Mouse (Mus musculus) heart, postnatal 0 days (tissue): Measurements from ENCODE around the gene Ptprj. TPM values are rescaled to one million over a fixed set of nuclear protein-coding genes. Genes with fewer than 3 reads are reported as not detected.

Source experiments
- ATAC-seq: fragments of 200-750 bp; cut with Nextera tagmentation; 2 replicates; pipeline ENCODE4 v1.8.0; 2017; ENCODE audit warnings: low read depth, moderate number of reproducible peaks, moderate library complexity; ENCODE audit not compliant: insufficient read depth
- DNase-seq: peaks from one replicate; pipeline ENCODE4 v3.0.0-alpha.2; 2016; ENCODE audit warnings: low spot score
- H3K27ac ChIP-seq: fragments of 300-500 bp; sonication (generic); 2 replicates; pipeline ENCODE4 v1.5.1; 2014; ENCODE audit warnings: low read depth, mild to moderate bottlenecking
- H3K27me3 ChIP-seq: fragments of 300-500 bp; sonication (generic); 2 replicates; pipeline ENCODE4 v1.6.1; 2014; ENCODE audit warnings: low read length, mixed read lengths; ENCODE audit not compliant: control insufficient read depth, insufficient read depth
- H3K36me3 ChIP-seq: fragments of 300-500 bp; sonication (generic); replicated peaks from 2 replicates; pipeline ENCODE4 v1.6.1; 2014; ENCODE audit warnings: low read length, mixed read lengths; ENCODE audit not compliant: control insufficient read depth, insufficient read depth
- H3K4me1 ChIP-seq: fragments of 300-500 bp; sonication (generic); 2 replicates; pipeline ENCODE4 v1.6.1; 2014; ENCODE audit warnings: antibody characterized with exemption; ENCODE audit not compliant: control insufficient read depth, insufficient read depth
- H3K4me2 ChIP-seq: fragments of 300-500 bp; sonication (generic); 2 replicates; pipeline ENCODE4 v1.6.1; 2014; ENCODE audit warnings: low read depth, mild to moderate bottlenecking, low read length, moderate library complexity
- H3K4me3 ChIP-seq: fragments of 300-500 bp; sonication (generic); 2 replicates; pipeline ENCODE4 v1.5.1; 2014; ENCODE audit warnings: low read depth, low read length
- H3K9ac ChIP-seq: fragments of 300-500 bp; sonication (generic); replicated peaks from 2 replicates; pipeline ENCODE4 v1.6.1; 2014; ENCODE audit warnings: low read depth, low read length, mixed read lengths
- H3K9me3 ChIP-seq: fragments of 300-500 bp; sonication (generic); replicated peaks from 2 replicates; pipeline ENCODE4 v1.6.1; 2016; ENCODE audit warnings: low read length; ENCODE audit not compliant: control insufficient read depth
- CTCF ChIP-seq: IDR thresholded peaks from 2 replicates; pipeline ENCODE4 v1.5.1; 2016; ENCODE audit warnings: antibody characterized with exemption, control low read depth, low read depth
- EP300 ChIP-seq: IDR thresholded peaks from 2 replicates; pipeline ENCODE4 v1.6.1; 2016; ENCODE audit warnings: antibody characterized with exemption, low read depth
- WGBS: fragments of 180-500 bp; shearing (Covaris S2); extraction: QIAGEN DNeasy Blood & Tissue Kit; methylation state at CpG from one replicate; pipeline ENCODE4 v1.1.7; 2014; 5-methylcytosine and 5-hydroxymethylcytosine counted together
- polyA plus RNA-seq: library from polyadenylated mRNA; unstranded; fragments of >200 nt; fragmentation: Nextera tagmentation; extraction: Ambion mirVana; gene quantifications from 2 replicates; pipeline ENCODE4 v1.2.1, GENCODE M21; 2015
- total RNA-seq: library from RNA; depleted of rRNA; stranded (reverse); fragments of >200 nt; gene quantifications from 2 replicates; pipeline ENCODE4 v1.2.3, GENCODE M21; 2014; ENCODE audit warnings: low replicate concordance

Gene Ptprj
- total and polyA plus RNA-seq, 2 experiments from 2014 or later, result 0.56 to 6.8 TPM

GRCm38 (mm10) chr2:90547144-90547609, 33.3 kb downstream of the Ptprj start:
- Histone ChIP-seq H3K27me3 (no peaks in the 10 kb centered on the region), H3K27ac (no peak overlapping the region), H3K9ac (no peak overlapping the region), H3K4me3 (no peak overlapping the region), H3K4me1 (peaks cover 5% of the 10 kb centered on the region; the same call in 1 of the 2 replicates), H3K36me3 (no peaks in the 10 kb centered on the region), H3K4me2 (no peak overlapping the region), H3K9me3 (no peaks in the 10 kb centered on the region)
- WGBS, result 86% methylated on average over 5 of the region's 5 CpGs
- no peak for TF ChIP-seq EP300
- TF ChIP-seq CTCF, result no peak
- ATAC-seq (no peak), DNase-seq (no peak)

DNA sequence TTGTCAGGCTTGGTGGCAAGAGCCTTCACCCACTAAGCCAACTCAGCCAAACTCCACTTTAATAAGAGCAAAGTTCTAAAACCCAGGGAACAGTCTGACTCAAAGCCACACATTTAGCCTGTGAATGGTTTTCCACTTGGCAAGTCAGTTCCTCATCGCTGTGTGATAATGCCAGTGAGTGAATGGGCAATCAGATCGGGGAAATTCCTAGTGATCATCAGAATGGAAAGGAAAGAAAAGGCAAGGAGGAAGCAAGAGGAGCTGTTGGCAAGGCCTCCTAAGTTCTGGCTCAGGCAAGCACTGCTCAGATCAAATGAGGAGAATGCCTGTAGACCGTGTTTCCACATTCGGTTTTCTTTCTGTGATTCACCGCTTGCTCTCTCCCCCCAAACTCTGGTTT, 35.2 kb downstream of the Ptprj start:
- no peak overlapping the region for H3K4me3 ChIP-seq
- no peaks in the 10 kb centered on the region for H3K9me3 ChIP-seq
- ATAC-seq (no peak), DNase-seq (no peak)
- H3K36me3 ChIP-seq, result no peaks in the 10 kb centered on the region
- 76% methylated on average over 5 of the region's 5 CpGs for WGBS
- H3K27me3 ChIP-seq, result no peaks in the 10 kb centered on the region
- H3K27ac ChIP-seq, result no peak overlapping the region
- no peak overlapping the region for H3K9ac ChIP-seq
- TF ChIP-seq EP300 (no peak), CTCF (no peak)
- H3K4me2 ChIP-seq, result no peak overlapping the region
- H3K4me1 ChIP-seq, result peaks cover 5% of the 10 kb centered on the region; the same call in 1 of the 2 replicates

- DNase-seq, result no peak
- no peak overlapping the region for H3K9ac ChIP-seq
- H3K27me3 ChIP-seq, result no peaks in the 10 kb centered on the region
- H3K4me1 ChIP-seq, result peaks cover 5% of the 10 kb centered on the region; the same call in 1 of the 2 replicates
- H3K4me3 ChIP-seq, result no peak overlapping the region
- H3K36me3 ChIP-seq, result no peaks in the 10 kb centered on the region
- WGBS, result 94% methylated on average over 3 of the region's 3 CpGs
- H3K27ac ChIP-seq, result no peak overlapping the region
- ATAC-seq, result no peak
- H3K9me3 ChIP-seq, result no peaks in the 10 kb centered on the region
- TF ChIP-seq EP300, result no peak
- no peak for TF ChIP-seq CTCF
- H3K4me2 ChIP-seq, result no peak overlapping the region
These were observed 36.5 kb downstream of the Ptprj start for GRCm38 (mm10) chr2:90543989-90544388.

- Histone ChIP-seq H3K9ac (no peak overlapping the region), H3K27ac (no peak overlapping the region), H3K36me3 (no peaks in the 10 kb centered on the region), H3K4me3 (no peak overlapping the region), H3K4me2 (no peak overlapping the region), H3K4me1 (no peaks in the 10 kb centered on the region), H3K9me3 (no peaks in the 10 kb centered on the region), H3K27me3 (no peaks in the 10 kb centered on the region)
- ATAC-seq (no peak), DNase-seq (no peak)
- TF ChIP-seq CTCF (no peak), EP300 (no peak)
- WGBS, result 86% methylated on average over 6 of the region's 6 CpGs
These were observed 37.2 kb downstream of the Ptprj start for GRCm38 (mm10) chr2:90543106-90543702.

DNA sequence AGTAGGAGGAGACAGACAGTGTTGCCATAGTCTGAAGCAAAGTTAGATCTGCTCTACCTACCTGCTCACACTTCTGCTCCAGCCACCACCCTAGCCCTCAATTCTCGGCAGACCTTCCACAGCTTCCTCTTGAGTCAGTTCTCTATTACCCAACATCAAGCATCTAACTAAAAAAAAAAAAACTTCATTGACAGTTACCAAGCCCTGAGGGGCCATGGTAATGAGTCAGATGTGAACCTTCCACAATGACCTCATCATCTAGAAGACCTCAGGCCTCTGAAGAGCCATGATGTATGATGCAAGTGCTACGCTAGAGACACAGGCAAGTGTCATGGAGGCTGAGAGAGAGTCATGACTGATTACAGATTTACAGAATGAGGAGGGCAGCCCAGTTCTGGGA, 37.8 kb downstream of the Ptprj start:
- H3K9ac ChIP-seq, result no peak overlapping the region
- H3K9me3 ChIP-seq, result no peaks in the 10 kb centered on the region
- 88% methylated on average over 2 of the region's 2 CpGs for WGBS
- H3K4me3 ChIP-seq, result no peak overlapping the region
- no peaks in the 10 kb centered on the region for H3K27me3 ChIP-seq
- no peak for ATAC-seq
- H3K27ac ChIP-seq, result no peak overlapping the region
- no peaks in the 10 kb centered on the region for H3K4me1 ChIP-seq
- H3K36me3 ChIP-seq, result no peaks in the 10 kb centered on the region
- TF ChIP-seq CTCF (no peak), EP300 (no peak)
- no peak overlapping the region for H3K4me2 ChIP-seq
- DNase-seq, result no peak

GRCm38 (mm10) chr2:90539206-90539605, 41.2 kb downstream of the Ptprj start:
- ATAC-seq (no peak), DNase-seq (no peak)
- H3K9ac ChIP-seq, result no peak overlapping the region
- H3K9me3 ChIP-seq, result no peaks in the 10 kb centered on the region
- no peaks in the 10 kb centered on the region for H3K4me1 ChIP-seq
- H3K4me2 ChIP-seq, result no peak overlapping the region
- 77% methylated on average over 4 of the region's 4 CpGs for WGBS
- H3K36me3 ChIP-seq, result no peaks in the 10 kb centered on the region
- no peak for TF ChIP-seq CTCF
- TF ChIP-seq EP300, result no peak
- no peaks in the 10 kb centered on the region for H3K27me3 ChIP-seq
- no peak overlapping the region for H3K27ac ChIP-seq
- H3K4me3 ChIP-seq, result no peak overlapping the region
